Mouse (Mus musculus) spleen, postnatal 4 days (tissue): Measurements from ENCODE around the gene Rps26.

ENCODE experiments used
- DNase-seq, 2 experiments: peaks; one replicate each; pipeline ENCODE4 v3.0.0; 2022; ENCODE audit warnings: low spot score in 2 of 2

Rps26 gene

DNA sequence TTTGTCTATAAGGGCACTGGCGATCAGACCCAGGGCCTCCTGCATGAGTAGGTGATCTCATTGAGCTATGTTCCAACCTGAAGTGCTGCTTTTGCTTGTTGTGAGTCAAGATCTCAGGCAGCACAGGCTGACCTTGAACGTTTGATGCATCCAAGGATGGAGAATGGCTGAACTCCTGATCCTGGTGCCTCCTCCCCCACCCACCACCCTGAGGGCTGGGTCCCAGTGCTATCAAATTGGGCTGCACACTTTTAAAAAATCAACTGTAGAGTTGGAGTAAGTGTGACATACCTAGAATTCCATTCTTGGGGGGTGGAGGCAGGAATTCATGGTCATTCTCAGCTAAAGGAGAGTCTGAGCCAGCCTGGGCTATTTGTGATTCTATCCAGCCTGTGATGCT, 20.1 kb downstream of the Rps26 start:
- DNase-seq: no peak

DNA sequence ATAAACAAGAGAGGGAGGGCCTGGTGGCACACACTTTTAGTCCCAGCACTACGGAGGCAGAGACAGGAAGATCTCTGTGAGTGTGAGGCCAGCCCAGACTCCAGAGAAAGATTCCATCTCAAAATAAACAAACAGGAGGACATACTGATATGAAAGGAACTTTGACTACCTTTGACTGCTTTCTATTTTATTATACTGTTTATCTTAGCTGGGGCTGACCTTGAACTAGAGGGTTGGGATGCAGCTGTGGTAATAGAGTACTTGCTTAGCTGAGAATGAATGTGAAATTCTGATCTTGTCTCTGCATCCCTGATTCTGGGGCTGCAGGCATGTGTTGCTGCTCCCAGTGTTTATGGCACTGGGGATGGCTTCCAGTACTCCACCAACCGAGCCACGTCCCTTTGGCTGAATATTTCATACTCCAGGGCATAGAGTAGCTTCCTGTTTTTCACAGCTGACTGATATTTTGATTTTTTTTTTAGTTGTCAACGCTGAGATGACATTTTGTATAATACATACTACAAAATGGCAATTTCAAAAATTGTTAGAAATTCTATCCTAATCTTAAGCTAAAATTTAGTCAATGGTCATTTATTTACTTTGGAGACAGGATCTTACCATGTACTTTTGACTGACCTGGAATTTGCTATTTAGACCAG, 23.9 kb downstream of the Rps26 start:
- no peak for DNase-seq

DNA sequence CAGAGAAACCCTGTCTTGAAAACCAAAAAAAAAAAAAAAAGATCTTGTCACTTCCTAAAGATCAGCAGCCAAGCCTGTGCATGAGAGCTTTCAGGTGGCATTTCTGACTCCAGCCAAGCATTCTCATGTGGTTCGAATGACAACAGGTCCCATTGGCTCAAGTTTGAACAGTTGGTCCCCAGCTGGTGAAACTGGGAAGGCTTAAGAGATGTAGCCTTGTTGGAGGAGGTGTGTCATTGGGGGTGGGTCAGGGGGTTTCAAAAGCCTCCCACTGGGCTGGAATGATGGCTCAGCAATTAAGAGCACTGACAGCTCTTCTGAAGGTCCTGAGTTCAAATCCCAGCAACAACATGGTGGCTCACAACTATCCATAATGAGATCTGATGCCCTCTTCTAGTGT, 25.0 kb downstream of the Rps26 start:
- no peak for DNase-seq

DNA sequence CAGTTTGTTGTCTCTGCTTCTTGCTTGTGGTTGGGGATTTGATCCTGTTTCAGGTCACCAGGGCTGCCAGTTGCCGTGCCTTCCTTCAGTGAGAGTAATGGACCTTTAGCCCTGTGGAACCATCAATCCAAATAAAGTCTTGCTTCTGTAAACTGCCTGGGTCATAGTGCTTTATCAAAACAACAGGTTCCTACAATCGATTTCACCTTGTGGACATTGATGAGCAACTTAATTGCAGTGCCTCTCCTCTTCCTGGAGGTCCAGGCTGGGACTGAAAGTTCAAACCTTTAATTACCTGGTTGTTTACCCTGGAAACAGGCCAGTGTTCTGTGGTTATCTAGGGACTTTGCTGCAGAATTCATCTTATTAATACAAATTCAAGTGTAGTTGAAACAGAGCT, 28.1 kb downstream of the Rps26 start:
- no peak for DNase-seq

DNA sequence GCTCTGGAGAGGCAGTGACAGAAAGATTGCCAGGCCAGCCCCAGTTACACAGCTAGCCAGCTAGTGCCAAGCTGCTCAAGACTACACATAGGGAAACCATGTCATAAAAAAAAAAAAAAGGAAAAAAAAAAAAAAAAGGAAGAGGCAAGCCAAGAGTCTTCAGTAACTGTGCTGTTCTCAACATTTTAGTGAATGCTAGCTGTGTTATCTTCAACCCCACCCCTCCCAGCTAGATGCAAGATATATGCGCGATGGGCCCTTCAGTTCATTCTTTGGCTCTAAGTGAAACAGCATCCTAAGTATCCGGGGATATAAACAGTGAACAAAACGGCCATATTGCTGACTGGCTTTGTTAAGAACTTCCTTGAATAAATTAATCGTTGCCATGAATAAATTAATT, 33.8 kb downstream of the Rps26 start:
- no peak for DNase-seq

DNA sequence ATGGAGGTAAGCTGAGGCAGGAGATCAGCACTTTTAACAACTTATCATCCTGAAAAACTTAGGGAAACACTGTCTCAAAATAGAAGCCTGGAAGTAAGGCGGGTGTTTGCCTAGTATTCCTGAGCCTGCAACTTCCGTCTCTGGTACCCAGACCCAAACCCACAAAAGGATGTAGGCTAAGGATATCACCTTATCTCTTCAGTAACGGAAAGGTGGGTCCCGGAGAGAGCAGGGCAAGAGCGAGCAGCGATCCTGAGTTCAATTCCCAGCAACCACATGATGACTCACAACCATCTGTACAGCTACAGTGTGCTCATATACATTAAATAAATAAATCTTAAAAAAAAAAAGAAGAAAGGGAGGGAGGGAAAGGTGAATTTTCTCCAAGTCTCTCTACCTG, 35.1 kb downstream of the Rps26 start:
- no peak for DNase-seq

DNA sequence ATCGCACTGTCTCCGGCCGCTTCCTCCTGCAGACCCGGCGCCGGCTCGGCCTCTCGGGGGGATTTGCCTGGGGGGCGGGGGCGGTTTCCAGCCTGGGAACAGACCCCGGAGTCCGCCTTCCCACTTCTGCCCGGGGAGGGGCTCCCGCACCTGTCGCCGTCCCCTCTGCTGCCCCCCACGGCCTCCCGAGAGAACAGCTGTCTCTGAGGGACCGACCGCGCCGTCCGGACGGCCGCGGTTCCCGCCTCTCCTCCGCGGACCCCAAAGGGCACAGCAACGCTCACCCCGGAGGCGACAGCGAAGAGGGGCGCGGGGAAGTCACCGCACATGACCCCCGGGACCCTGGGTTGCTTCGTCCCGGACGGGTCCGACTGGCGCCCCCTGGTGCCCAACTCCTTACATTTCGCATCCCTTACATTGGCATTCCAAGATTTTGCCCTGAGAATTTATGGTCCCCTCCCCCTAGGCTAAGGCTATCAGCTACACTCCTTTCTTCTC, 36.3 kb downstream of the Rps26 start:
- peak; percentile 38 to 83 for DNase-seq

DNA sequence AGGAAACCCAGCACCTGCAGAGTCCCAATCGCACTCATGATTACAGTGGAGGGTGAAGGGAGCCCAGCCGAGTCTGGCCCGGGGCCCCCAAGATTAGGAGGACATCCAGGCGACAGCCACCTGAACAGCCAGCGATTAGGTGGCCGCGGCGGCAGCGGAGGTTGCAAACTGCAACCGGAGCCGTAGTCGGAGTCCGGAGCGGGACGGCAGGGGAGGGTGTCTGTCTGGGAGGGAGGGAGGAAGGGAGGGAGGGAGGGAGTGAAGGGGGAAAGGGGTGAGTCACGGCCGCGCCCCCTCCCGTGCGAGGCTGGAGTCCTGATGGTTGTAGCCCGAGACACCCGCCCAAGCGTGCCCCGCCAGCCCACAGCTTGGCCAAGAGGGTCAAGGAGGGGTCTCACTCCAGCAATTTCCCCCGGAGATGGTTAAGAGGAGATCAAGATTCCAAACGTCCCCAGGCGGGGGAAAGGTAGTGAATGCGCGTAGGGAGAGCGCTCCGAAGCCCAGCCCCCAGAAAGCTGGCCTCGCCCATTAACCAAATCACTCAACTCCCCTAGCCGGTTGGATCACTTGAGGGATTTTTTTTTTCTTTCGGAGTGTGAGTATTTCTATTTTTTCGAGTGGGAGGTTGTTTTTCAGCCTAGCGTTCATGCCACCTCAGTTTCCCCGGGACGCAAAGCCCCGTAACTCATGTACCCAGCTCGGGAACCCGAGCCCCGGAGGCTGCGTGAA, 36.9 kb downstream of the Rps26 start, which contains the start of gene Erbb3:
Gene Erbb3, minus strand, starts transcription at position 189 of the 729 bp plus-strand sequence.
- DNase-seq: no peak

DNA sequence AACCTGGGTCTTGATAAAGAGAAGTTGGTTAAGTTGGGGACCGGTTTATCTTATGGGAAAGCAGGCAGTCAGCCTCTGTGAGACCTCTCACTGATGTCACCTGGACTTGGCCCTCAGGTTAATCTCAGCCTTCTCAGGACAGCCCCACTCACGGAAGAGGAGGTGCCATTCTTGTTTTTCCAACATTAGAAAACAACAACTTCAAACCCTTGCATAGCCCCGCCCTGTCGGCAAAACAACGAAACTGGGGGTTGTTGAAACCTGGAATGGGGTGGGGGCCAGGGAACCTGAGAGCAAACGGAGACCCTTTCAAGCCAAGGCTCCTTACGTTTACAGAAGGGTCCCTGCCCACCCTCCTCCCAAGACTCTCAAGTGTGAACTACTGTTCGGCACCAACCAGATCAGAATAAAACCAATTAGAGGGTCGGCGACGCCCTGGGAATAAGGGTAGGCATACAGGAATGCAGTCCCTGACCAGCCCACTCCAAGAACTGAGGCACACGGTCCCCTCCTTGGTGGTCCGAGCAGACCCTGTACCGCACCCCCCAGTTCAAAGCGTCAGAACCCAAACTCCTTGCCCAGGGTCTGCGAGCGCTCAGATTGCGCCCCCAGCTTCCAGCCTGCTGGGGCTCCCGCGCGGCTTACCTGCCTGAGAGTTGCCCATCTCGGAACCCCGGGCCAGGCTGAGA, 37.6 kb downstream of the Rps26 start:
- no peak for DNase-seq

DNA sequence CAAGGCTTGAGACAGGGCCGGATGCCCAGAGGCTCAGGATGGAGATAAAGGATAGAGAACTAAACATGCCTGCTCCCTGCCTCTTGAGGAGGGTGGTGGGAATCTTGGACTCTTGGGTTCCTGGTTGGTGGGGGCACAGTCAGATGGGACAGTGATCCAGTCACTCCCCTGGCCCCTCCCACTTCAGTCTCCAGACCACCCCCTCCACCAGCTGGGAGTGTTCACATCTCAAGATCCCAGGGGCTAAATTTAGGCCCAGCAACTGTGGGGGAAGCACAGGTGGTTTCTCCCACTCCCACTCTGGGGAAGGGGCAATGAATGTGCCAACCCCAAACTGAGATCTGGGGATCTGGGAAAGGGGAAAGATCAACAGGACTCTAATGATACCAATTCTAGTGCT, 38.4 kb downstream of the Rps26 start:
- DNase-seq: no peak

DNA sequence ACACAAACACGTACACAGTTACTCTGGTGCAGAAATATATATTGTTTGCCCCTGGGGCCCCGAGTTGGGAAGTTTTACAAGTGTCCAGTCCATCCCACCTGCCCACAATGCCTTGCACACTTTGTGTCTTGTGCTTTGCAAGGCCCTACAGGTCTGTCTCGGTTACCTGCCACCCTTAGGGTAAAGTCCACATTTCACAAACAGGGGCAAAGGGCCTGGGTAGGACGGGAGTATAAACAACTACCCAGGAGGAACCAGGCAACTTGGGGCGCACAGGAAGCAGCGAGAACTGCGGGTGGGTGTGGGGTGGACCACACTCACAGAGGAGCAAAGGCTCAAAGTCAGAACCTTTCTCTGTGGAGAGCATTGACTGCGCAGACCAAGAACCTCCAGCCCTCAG, 38.9 kb downstream of the Rps26 start:
- DNase-seq: no peak

DNA sequence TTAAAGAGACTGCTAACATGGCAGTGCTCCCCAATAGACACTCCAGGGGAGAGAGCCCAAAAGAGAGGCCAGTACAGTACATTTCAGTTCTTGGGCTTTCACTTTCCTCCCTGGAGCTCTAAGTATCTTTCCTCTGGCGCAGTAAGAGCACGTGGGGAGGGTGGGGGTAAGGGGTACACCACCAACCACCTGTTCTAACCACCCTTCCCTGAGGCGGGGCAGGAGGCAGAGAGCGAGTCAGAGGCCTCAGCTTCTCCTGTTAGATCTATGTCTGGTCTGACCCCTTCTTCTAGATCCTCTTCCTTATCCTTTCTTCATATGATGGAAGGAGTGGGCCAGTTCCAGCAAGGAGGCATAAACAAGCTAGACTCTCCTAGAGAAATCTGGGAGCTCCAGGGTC, 39.4 kb downstream of the Rps26 start:
- no peak for DNase-seq

DNA sequence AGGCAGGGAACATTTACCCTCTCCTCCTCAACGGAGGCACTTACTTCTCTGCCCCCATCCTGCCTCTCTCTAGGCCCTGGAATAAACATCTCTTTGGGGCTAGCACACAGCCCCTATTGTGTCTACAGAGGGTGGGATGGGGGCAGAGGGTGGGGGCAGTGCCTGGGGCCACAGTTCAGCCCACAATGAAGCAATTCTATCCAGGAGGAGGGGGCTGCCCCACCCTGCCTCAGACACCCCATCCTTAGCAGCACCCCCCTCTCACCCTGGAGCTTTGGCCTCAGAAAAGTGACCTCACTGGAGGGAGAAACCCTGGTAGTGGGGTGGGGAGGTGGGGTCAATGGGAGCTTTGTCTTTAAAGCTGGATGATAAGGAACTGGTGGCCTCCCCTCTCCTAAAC, 40.0 kb downstream of the Rps26 start:
- no peak for DNase-seq

DNA sequence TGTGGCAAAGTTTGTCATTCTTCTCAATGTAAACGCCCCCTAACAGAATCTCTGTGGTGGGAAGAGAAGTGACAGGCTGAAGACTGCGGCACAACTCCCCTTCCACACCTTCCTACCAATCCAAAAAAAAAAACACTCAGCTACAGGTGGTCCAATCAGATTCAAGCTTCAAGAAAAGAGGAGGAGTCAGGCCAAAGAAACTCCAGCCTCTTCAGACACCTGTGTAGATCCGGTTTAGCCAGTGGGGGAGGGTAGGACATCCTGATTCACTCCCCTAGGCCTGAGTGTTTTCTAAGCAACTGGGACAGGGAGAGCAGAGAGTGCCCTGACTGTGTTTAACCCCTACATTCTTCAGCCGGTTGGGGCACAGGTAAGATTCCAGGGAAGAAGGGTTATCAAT, 42.2 kb downstream of the Rps26 start:
- no peak for DNase-seq

DNA sequence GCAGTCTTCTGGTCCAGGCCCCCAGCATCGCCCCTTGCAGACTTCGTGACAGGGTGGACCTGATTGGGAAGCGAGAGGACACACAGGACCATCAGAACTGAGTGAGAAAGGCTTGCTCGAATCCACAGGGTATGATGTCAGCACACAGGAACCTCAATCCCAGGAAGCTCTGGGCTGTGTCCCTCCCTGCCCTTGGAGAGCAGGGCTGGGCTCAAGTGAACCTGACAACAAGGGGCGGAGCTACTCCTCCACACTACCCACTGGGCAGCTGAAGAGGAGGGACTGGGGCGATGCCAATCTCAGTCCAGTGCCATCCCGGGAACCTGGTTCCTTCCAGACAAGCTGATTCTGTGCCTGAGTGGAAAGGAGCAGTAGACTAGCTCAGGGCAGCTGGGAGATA, 42.9 kb downstream of the Rps26 start:
- DNase-seq: no peak

DNA sequence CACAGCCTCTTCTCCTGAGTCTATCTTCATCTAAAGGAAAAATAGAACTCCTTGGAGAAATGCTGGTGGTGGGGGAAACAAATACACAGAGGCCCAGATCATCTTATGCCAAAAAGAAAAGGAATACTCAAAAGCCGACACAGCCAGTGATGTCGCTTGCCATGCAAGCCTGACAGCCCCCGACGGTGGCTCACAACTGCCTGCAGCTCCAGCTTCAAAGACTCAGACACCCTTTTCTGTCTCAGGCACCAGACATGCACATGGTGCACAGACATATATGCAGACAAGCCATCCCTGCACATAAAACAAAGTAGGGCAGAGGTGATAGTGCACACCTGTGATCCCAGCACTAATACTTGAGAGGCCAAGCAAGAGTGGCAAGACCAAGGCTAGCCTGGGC, 46.8 kb downstream of the Rps26 start:
- no peak for DNase-seq

DNA sequence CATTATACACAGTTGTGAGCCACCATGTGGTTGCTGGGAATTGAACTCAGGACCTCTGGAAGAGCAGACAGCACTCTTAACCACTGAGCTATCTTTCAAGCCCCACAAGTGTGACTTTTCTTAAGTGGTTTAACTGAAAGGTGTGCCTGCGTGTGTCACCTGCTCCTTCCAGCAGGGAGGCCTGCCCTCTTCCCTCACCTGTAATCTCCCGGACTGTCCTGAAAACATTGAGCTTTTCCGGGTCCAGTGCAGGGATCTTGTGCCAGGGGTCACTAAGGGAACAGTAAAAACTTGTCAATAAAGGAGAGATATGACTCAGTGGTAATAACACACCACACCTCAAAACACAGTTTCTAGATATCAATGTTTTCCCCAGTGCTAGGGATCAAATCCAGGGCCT, 47.2 kb downstream of the Rps26 start:
- DNase-seq: no peak

DNA sequence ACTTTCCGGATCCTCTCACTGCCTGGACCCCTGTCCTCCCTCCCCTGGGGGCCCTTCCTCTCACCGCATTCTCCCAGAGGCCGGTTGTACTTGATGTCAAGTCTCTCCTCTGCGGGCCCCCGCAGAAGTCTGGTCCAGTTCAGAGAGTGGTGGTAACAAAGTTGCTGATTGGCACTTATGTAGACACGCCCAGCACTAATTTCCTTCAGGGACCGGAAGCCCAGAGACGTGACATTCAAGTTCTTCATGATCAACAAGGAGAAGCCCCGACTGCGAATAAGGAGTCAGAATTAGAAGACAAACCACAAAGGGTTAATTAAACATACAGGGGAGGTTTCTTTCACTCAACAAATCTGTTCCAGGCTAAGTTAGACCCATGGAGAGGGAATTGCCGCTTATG, 48.2 kb downstream of the Rps26 start:
- no peak for DNase-seq

DNA sequence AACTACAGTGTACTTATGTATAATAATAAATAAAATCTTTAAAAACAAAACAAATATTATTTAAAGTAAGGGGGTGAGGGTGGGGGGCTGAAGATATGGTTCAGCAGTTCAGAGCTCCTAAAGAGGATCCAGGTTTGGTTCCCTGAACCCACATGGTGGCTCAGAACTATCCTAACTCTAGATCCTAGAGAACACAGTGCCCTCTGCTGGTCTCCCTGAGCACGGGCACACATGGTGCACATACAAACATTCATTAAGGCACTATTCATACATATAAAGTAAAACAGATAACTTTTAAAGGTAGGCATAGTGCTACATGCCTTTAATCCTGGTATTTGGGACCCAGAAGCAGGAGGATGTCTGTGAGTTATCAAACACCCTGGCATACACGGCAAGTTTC, 51.5 kb downstream of the Rps26 start:
- no peak for DNase-seq
